Mouse (Mus musculus): ENCODE data around the gene Mlxipl.

Mlxipl gene

GRCm38 (mm10) chr5:135185016-135185415 lies 95.3 kb downstream of the Mlxipl start:
- no peak for DNase-seq (ENCODE audit: low spot score)

- peak; percentile 55 for DNase-seq (ENCODE audit: low spot score)
Observed at GRCm38 (mm10) chr5:135185596-135185995, 95.9 kb downstream of the Mlxipl start.

- no peak for DNase-seq (ENCODE audit: low spot score)
Observed at GRCm38 (mm10) chr5:135186231-135186620, 96.5 kb downstream of the Mlxipl start.

- DNase-seq (ENCODE audit: low spot score): peak; percentile 98
Observed at GRCm38 (mm10) chr5:135186621-135187348, 97.1 kb downstream of the Mlxipl start, which contains the start of gene Baz1b. TSS of gene Baz1b (plus strand) at chr5:135187264.

- DNase-seq (ENCODE audit: low spot score): no peak
Observed at GRCm38 (mm10) chr5:135187349-135188213, 97.9 kb downstream of the Mlxipl start.

Data from embryo, embryonic 10.5 days (tissue).